Mouse (Mus musculus): ENCODE measurements at regions not wholly inside any gene's neighbourhood (a gene's known extent, or its start where the extent isn't known, plus 50 kb on each side); places are given as distances from the start of the nearest gene placed in this dataset.

DNA sequence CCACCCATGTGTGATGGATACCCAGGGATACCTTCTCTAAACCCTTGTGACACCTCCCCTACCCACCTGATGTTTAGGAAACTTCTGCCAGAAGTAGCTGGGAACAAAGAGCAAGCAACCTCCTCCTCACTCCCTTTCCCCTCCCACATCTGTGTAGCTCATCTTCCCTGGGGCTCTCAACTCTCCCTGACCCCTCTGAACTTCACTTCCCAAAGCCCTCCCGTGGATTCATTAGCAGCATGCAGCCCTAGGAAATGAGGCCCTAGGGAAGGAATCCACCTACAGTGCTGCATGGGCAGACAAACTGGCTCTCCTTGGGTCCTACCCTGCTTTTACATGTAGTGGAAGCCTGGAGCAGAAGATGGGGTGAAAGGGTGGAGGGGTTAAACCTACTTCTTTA is 370.6 kb downstream of the Gm9195 start:
- no peak for TF ChIP-seq CTCF (conservative IDR thresholded peaks at IDR 0.05; ENCODE audit: low read length)
- no peak for TF ChIP-seq POU5F1 (IDR thresholded peaks at IDR 0.05; ENCODE audit: borderline replicate concordance, low read length)
- TF ChIP-seq NANOG (IDR thresholded peaks at IDR 0.05; ENCODE audit: borderline replicate concordance, low read length) = no peak

All from E14TG2a.4 (cell line).